ENCODE assay signal across 10 mouse cellular contexts in the genomic region with DNA sequence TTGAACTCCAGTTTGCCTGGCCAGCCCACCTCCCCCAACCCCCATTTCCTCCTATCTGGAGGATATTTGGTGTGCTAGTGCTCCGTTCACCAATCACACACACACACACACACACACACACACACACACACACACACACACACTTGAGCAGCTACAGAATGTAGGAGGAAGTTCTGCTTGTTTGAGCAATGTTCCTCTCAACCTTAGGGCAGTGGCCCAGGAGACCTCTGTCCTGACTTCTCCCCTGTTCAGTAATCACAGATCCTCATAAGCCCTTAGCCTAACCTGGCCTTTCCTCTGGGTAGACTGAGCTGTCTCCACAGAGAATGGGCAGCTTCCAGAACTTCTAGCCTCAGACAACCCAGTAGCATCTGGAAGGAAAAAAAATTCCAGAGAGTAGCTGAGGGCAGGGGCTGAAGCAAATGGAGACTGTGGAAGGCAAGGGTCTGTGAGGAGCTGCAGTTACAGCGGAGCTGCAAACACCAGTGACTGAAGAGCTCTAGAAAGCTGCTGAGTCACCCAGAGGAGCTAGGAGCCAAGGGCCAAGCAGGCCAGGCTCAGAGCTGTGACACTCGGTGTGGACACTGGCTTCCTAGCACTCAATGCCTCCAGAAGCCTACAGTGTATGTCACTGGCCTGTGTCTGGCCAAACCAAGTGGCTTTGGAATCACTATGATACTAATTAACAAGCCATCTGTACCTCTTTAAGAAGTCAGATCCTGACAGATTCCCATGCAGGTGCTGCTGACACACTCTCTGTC. TPM values are rescaled to one million over a fixed set of nuclear protein-coding genes. Genes with fewer than 3 reads are reported as not detected.
DNase-seq lines count a peak whose midpoint lies in the region; ATAC-seq and TF ChIP-seq lines count a peak whose summit lies in the region.
"Had no signal": no experiment of that assay in that cellular context is flagged by ENCODE, and none has a peak within 500 bp of the region (broad histone marks: within the 10 kb centered on the region; RNA-seq: fewer than 3 reads in every experiment).

No protein-coding gene starts in this region.

- peak; percentile 91 for DNase-seq in liver, adult 2 months (ENCODE audit: extremely low read depth, low read depth, low spot score)
- no peak for DNase-seq in liver
- DNase-seq in cerebellum, postnatal 25 days, result peak; percentile 51 to 66
- DNase-seq in liver, embryonic 13.5 days, result no peak
- DNase-seq in stomach, postnatal 0 days (ENCODE audit: low spot score), result peak; percentile 47
- no peak for DNase-seq in neural tube, embryonic 10.5 days (ENCODE audit: extremely low spot score, low spot score)
- DNase-seq in left cerebral cortex, adult 9 months (ENCODE audit: low spot score in 2 of 2), result no peak
- DNase-seq in left cerebral cortex, postnatal 36 days (ENCODE audit: low spot score in 2 of 2), result no peak
- DNase-seq: thymus, postnatal 4 days had no signal

- H3K79me2 ChIP-seq in liver, adult 2 months (ENCODE audit: control insufficient read depth, insufficient read depth, low read length), result peaks cover 5% of the 10 kb centered on the region; the same call in 1 of the 2 replicates

- H3K9ac ChIP-seq in liver, adult 2 months (ENCODE audit: low read depth, low read length), result peak overlapping the region; percentile 39
- no peak overlapping the region for H3K9ac ChIP-seq in liver, embryonic 13.5 days
- H3K9ac ChIP-seq in stomach, postnatal 0 days (ENCODE audit: low read length), result no peak overlapping the region
- H3K9ac ChIP-seq: embryonic facial prominence, embryonic 12.5 days had no signal

- H3K27me3 ChIP-seq in liver, adult 2 months (ENCODE audit: control insufficient read depth, insufficient read depth, low read length), result no peaks in the 10 kb centered on the region
- peaks cover 11% of the 10 kb centered on the region for H3K27me3 ChIP-seq in liver, embryonic 13.5 days
- no peaks in the 10 kb centered on the region for H3K27me3 ChIP-seq in stomach, postnatal 0 days (ENCODE audit: control insufficient read depth, insufficient read depth, low read length)

- 0 out of 2 replicates have a peak, but pooled peaks have one; percentile 38 for ATAC-seq in liver, embryonic 13.5 days (ENCODE audit: low read depth)
- ATAC-seq in stomach, postnatal 0 days (ENCODE audit: low FRiP score, low TSS enrichment), result peak; percentile 75

- H3K9me3 ChIP-seq in liver, embryonic 13.5 days (replicated peaks), result no peaks in the 10 kb centered on the region
- H3K9me3 ChIP-seq in stomach, postnatal 0 days (ENCODE audit: control insufficient read depth, low read length), result no peaks in the 10 kb centered on the region

- 8% methylated on average over 3 of the region's 3 CpGs for WGBS in liver, adult 2 months
- 44% methylated on average over 3 of the region's 3 CpGs for WGBS in liver, embryonic 13.5 days (ENCODE audit: insufficient replicate concordance)
- 44% methylated on average over 3 of the region's 3 CpGs for WGBS in stomach, postnatal 0 days

- H3K27ac ChIP-seq in liver, adult 2 months (replicated peaks; ENCODE audit: insufficient read depth, low read depth, low read length), result peak overlapping the region; percentile 95
- peak overlapping the region; percentile 18 for H3K27ac ChIP-seq in liver, embryonic 13.5 days
- H3K27ac ChIP-seq in stomach, postnatal 0 days (replicated peaks), result peak overlapping the region; percentile 74; the same call in 1 of the 2 replicates
- H3K27ac ChIP-seq: embryonic facial prominence, embryonic 12.5 days had no signal

- no peak overlapping the region for H3K4me3 ChIP-seq in liver, adult 2 months (ENCODE audit: insufficient read depth, low read depth, low read length)
- H3K4me3 ChIP-seq in liver, embryonic 13.5 days (replicated peaks), result no peak overlapping the region
- H3K4me3 ChIP-seq in stomach, postnatal 0 days (ENCODE audit: low read depth, low read length), result no peak overlapping the region
- H3K4me3 ChIP-seq: embryonic facial prominence, embryonic 12.5 days had no signal

- no peak overlapping the region for H3K4me2 ChIP-seq in liver, embryonic 13.5 days
- no peak overlapping the region for H3K4me2 ChIP-seq in stomach, postnatal 0 days (replicated peaks; ENCODE audit: low read depth)
- H3K4me2 ChIP-seq: embryonic facial prominence, embryonic 12.5 days had no signal

- no peak for TF ChIP-seq EP300 in stomach, postnatal 0 days (optimal IDR thresholded peaks at IDR 0.05)

- H3K36me3 ChIP-seq in liver, adult 2 months (ENCODE audit: control insufficient read depth, insufficient read depth, low read length), result no peaks in the 10 kb centered on the region
- H3K36me3 ChIP-seq in liver, embryonic 13.5 days, result no peaks in the 10 kb centered on the region
- no peaks in the 10 kb centered on the region for H3K36me3 ChIP-seq in stomach, postnatal 0 days (ENCODE audit: control insufficient read depth, insufficient read depth, low read length)
- H3K36me3 ChIP-seq: embryonic facial prominence, embryonic 12.5 days had no signal

- peak; percentile 41; the same call in 1 of the 2 replicates for TF ChIP-seq POLR2A in liver, adult 2 months (IDR thresholded peaks at IDR 0.05; ENCODE audit: extremely low read depth, insufficient read depth, low read length)

- intact Hi-C loops in left cerebral cortex, postnatal 36 days (cut with DNase I), result no loop called here

- TF ChIP-seq CTCF in liver, adult 2 months (IDR thresholded peaks at IDR 0.05; ENCODE audit: low read depth, low read length), result no peak
- no peak for TF ChIP-seq CTCF in stomach, postnatal 0 days (IDR thresholded peaks at IDR 0.05; ENCODE audit: low read depth)

- H3K4me1 ChIP-seq in liver, adult 2 months (ENCODE audit: control insufficient read depth, insufficient read depth, low read length), result peaks cover 35% of the 10 kb centered on the region
- H3K4me1 ChIP-seq in liver, embryonic 13.5 days (replicated peaks), result peaks cover 10% of the 10 kb centered on the region
- no peaks in the 10 kb centered on the region for H3K4me1 ChIP-seq in stomach, postnatal 0 days (replicated peaks; ENCODE audit: control insufficient read depth, insufficient read depth)
- H3K4me1 ChIP-seq: embryonic facial prominence, embryonic 12.5 days had no signal

RNA-seq across cellular contexts. Expression of gene 2810459M11Rik, which starts 7.3 kb away (rescaled TPM):
- 39.0 and 44.0 TPM in 2 replicates for total RNA-seq in liver, adult 2 months (2014; rRNA removed)
- 54.1 and 66.2 TPM in 2 replicates for polyA plus RNA-seq in liver, adult 2 months (2012; rRNA removed)
- polyA plus RNA-seq in liver, embryonic 13.5 days (2015; fragmentation: Nextera tagmentation; extraction: Ambion mirVana), result 16.0 and 17.4 TPM in 2 replicates
- polyA plus RNA-seq in stomach, postnatal 0 days (2015; fragmentation: Nextera tagmentation; extraction: Ambion mirVana), result 8.0 and 9.1 TPM in 2 replicates
- total RNA-seq in left cerebral cortex, postnatal 36 days (2021), result 1 to 10 TPM; 5.6 to 9.0 TPM

RNA-seq across cellular contexts. Expression of gene Spata3, which starts 21.8 kb away (rescaled TPM):
- total RNA-seq in liver, adult 2 months (2014; rRNA removed), result not detected in 2 replicates
- not detected in 2 replicates for polyA plus RNA-seq in liver, adult 2 months (2012; rRNA removed)
- 0.13 TPM in 2 replicates for polyA plus RNA-seq in liver, embryonic 13.5 days (2015; fragmentation: Nextera tagmentation; extraction: Ambion mirVana)
- not detected in 2 replicates for polyA plus RNA-seq in stomach, postnatal 0 days (2015; fragmentation: Nextera tagmentation; extraction: Ambion mirVana)
- total RNA-seq in left cerebral cortex, postnatal 36 days (2021), result under 1 TPM; 0.36 to 0.99 TPM
- polyA plus RNA-seq: embryonic facial prominence, embryonic 12.5 days had no signal

RNA-seq across cellular contexts. Expression of gene Psmd1, which starts 25.8 kb away (rescaled TPM):
- 81.6 and 85.1 TPM in 2 replicates for total RNA-seq in liver, adult 2 months (2014; rRNA removed)
- polyA plus RNA-seq in liver, adult 2 months (2012; rRNA removed), result 57.3 and 61.3 TPM in 2 replicates
- polyA plus RNA-seq in liver, embryonic 13.5 days (2015; fragmentation: Nextera tagmentation; extraction: Ambion mirVana), result 134 and 155 TPM in 2 replicates
- polyA plus RNA-seq in stomach, postnatal 0 days (2015; fragmentation: Nextera tagmentation; extraction: Ambion mirVana), result 86.8 and 90.7 TPM in 2 replicates
- 100 to 1,000 TPM; 106 TPM for total RNA-seq in left cerebral cortex, postnatal 36 days (2021)

Comparison
In these comparisons a context has a peak if more than half of its experiments do, and no peak if none do; other contexts are left out.
1. DNase-seq: peak in liver, adult 2 months (single experiment), cerebellum, postnatal 25 days (2 of 2) and stomach, postnatal 0 days (single experiment); none in liver (single experiment), liver, embryonic 13.5 days (single experiment), neural tube, embryonic 10.5 days (single experiment), left cerebral cortex, adult 9 months (0 of 2) and left cerebral cortex, postnatal 36 days (0 of 2).
2. H3K27ac ChIP-seq: peak in every context shown above with its lines; median percentile 95 in liver, adult 2 months; 74 in stomach, postnatal 0 days; 18 in liver, embryonic 13.5 days.